Mouse (Mus musculus) myocyte (in vitro differentiated cells): ENCODE data around the gene Rapgef2. TPM values are rescaled to one million over a fixed set of nuclear protein-coding genes. Genes with fewer than 3 reads are reported as not detected.

Source experiments
- H3K27me3 ChIP-seq: one replicate; pipeline ENCODE4 v1.6.1; 2011; ENCODE audit not compliant: control insufficient read depth, insufficient read depth, insufficient read length
- H3K36me3 ChIP-seq: one replicate; pipeline ENCODE4 v1.6.1; 2011; ENCODE audit not compliant: control insufficient read depth, insufficient read depth
- H3K4me2 ChIP-seq: one replicate; pipeline ENCODE4 v1.6.1; 2011; ENCODE audit warnings: low read depth, control low read depth
- H3K4me3 ChIP-seq: one replicate; pipeline ENCODE4 v1.5.1; 2011; ENCODE audit warnings: mild to moderate bottlenecking, control low read depth, moderate library complexity
- H3K79me2 ChIP-seq: one replicate; pipeline ENCODE4 v1.6.1; 2011; ENCODE audit not compliant: control insufficient read depth, insufficient read depth
- H3ac ChIP-seq: one replicate; pipeline ENCODE4 v1.6.1; 2011; ENCODE audit not compliant: control insufficient read depth, insufficient read length
- CEBPB ChIP-seq: IDR thresholded peaks from 2 replicates; pipeline ENCODE4 v1.6.1; 2011; ENCODE audit warnings: mild to moderate bottlenecking, moderate library complexity; ENCODE audit not compliant: poor library complexity, insufficient read depth, severe bottlenecking
- E2F4 ChIP-seq: IDR thresholded peaks from one replicate; pipeline ENCODE4 v1.6.1; 2011; ENCODE audit warnings: mild to moderate bottlenecking, control low read depth, moderate library complexity; ENCODE audit not compliant: insufficient read depth
- MAX ChIP-seq: IDR thresholded peaks from one replicate; pipeline ENCODE4 v1.6.1; 2011; ENCODE audit warnings: low read depth, mild to moderate bottlenecking, control low read depth
- MYOD1 ChIP-seq, 3 experiments: IDR thresholded peaks; one replicate each; pipeline ENCODE4 v1.6.1; 2011; ENCODE audit warnings: control low read depth in 2 of 3, low read depth in 2 of 3, mild to moderate bottlenecking in 2 of 3, moderate library complexity in 1 of 3; ENCODE audit not compliant: insufficient read length in 2 of 3, control insufficient read depth in 1 of 3
- MYOG ChIP-seq, 3 experiments: IDR thresholded peaks; one replicate each; pipeline ENCODE4 v1.6.1; 2011; ENCODE audit warnings: control low read depth in 2 of 3, low read depth in 2 of 3, mild to moderate bottlenecking in 2 of 3; ENCODE audit not compliant: insufficient read length in 2 of 3, control insufficient read depth in 1 of 3, insufficient read depth in 1 of 3
- POLR2A ChIP-seq: IDR thresholded peaks from one replicate; pipeline ENCODE4 v1.6.1; 2011; ENCODE audit warnings: low read depth, mild to moderate bottlenecking, control low read depth, moderate library complexity; ENCODE audit not compliant: insufficient read length
- POLR2AphosphoS2 ChIP-seq: IDR thresholded peaks from one replicate; pipeline ENCODE4 v1.6.1; 2011; ENCODE audit warnings: low read depth, control low read depth; ENCODE audit not compliant: insufficient read length
- REST ChIP-seq: IDR thresholded peaks from one replicate; pipeline ENCODE4 v1.6.1; 2011; ENCODE audit warnings: mild to moderate bottlenecking, control low read depth, moderate library complexity; ENCODE audit not compliant: insufficient read depth, insufficient read length
- SRF ChIP-seq: IDR thresholded peaks from one replicate; pipeline ENCODE4 v1.6.1; 2011; ENCODE audit warnings: low read depth; ENCODE audit not compliant: control insufficient read depth, insufficient read length
- TCF12 ChIP-seq: IDR thresholded peaks from one replicate; pipeline ENCODE4 v1.6.1; 2011; ENCODE audit warnings: mild to moderate bottlenecking, control low read depth; ENCODE audit not compliant: poor library complexity, insufficient read depth, severe bottlenecking
- TCF3 ChIP-seq: IDR thresholded peaks from one replicate; pipeline ENCODE4 v1.6.1; 2011; ENCODE audit warnings: low read depth, control low read depth; ENCODE audit not compliant: insufficient read length
- USF1 ChIP-seq: IDR thresholded peaks from one replicate; pipeline ENCODE4 v1.6.1; 2011; ENCODE audit warnings: low read depth, mild to moderate bottlenecking, control low read depth, moderate library complexity
- polyA plus RNA-seq: library from polyadenylated mRNA; unstranded; fragments of >200 nt; fragmentation: generic; extraction: Trizol; gene quantifications from one replicate; pipeline ENCODE4 v1.2.1, GENCODE M21; 2012; ENCODE audit warnings: missing spikeins

Rapgef2 gene
- polyA plus RNA-seq, 1 experiment, result 5.8 TPM

GRCm38 (mm10) chr3:79286031-79286375, 314 bp downstream of the Rapgef2 start:
- TF ChIP-seq E2F4 (no peak), TCF3 (no peak)
- H3ac ChIP-seq, result peak overlapping the region; percentile 79
- H3K4me2 ChIP-seq, result peak overlapping the region; percentile 89
- H3K4me3 ChIP-seq, result peak overlapping the region; percentile 84
- no peaks in the 10 kb centered on the region for H3K36me3 ChIP-seq
- H3K79me2 ChIP-seq, result peaks cover 52% of the 10 kb centered on the region
- H3K27me3 ChIP-seq, result no peaks in the 10 kb centered on the region

- Histone ChIP-seq H3K36me3 (no peaks in the 10 kb centered on the region), H3K4me2 (peak overlapping the region; percentile 89), H3K27me3 (no peaks in the 10 kb centered on the region), H3K4me3 (peak overlapping the region; percentile 84), H3ac (peak overlapping the region; percentile 79), H3K79me2 (peaks cover 61% of the 10 kb centered on the region)
- TF ChIP-seq TCF3 (no peak), MAX (no peak), CEBPB (no peak), SRF (no peak), USF1 (no peak), POLR2AphosphoS2 (no peak), MYOG (IDR thresholded peaks at IDR 0.05; ENCODE audit: control insufficient read depth in 1 of 3, insufficient read depth in 1 of 3, insufficient read length in 2 of 3, low read depth in 2 of 3) (no peak), TCF12 (no peak), REST (no peak), MYOD1 (IDR thresholded peaks at IDR 0.05; ENCODE audit: control insufficient read depth in 1 of 3, insufficient read length in 2 of 3, low read depth in 2 of 3) (no peak), E2F4 (no peak), POLR2A (no peak)
Measured at GRCm38 (mm10) chr3:79285097-79285675, 1.1 kb downstream of the Rapgef2 start.

DNA sequence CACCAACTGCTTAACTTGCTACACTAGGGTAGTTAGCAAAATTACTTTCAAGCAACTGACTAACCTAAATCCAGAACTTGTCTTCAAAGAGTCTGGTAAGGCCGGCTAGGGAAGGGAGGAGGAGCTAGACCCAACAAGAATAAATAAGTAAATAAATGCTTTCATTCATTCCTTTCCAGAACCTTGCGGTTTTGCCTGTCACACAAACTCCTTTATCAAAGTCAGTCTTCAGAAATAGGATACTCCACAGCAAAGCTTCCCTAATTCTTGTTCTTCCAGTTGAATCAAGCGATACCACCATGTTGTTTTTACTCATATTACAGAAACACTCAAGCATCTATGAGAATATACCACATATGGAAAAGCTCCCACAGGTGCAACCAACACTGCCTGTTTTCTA, 2.3 kb downstream of the Rapgef2 start:
- H3K4me2 ChIP-seq, result peak overlapping the region; percentile 89
- H3K36me3 ChIP-seq, result no peaks in the 10 kb centered on the region
- no peak overlapping the region for H3ac ChIP-seq
- no peaks in the 10 kb centered on the region for H3K27me3 ChIP-seq
- H3K4me3 ChIP-seq, result no peak overlapping the region
- H3K79me2 ChIP-seq, result peaks cover 73% of the 10 kb centered on the region
- no peak for TF ChIP-seq CEBPB
- TF ChIP-seq E2F4, result no peak
- TF ChIP-seq TCF12, result no peak
- TF ChIP-seq SRF, result no peak
- no peak for TF ChIP-seq MYOD1 (IDR thresholded peaks at IDR 0.05; ENCODE audit: control insufficient read depth in 1 of 3, insufficient read length in 2 of 3, low read depth in 2 of 3)
- TF ChIP-seq MAX, result no peak
- TF ChIP-seq USF1, result no peak
- no peak for TF ChIP-seq MYOG (IDR thresholded peaks at IDR 0.05; ENCODE audit: control insufficient read depth in 1 of 3, insufficient read depth in 1 of 3, insufficient read length in 2 of 3, low read depth in 2 of 3)
- no peak for TF ChIP-seq REST
- TF ChIP-seq POLR2A, result no peak
- TF ChIP-seq POLR2AphosphoS2, result no peak
- TF ChIP-seq TCF3, result no peak

- H3ac ChIP-seq, result no peak overlapping the region
- TF ChIP-seq REST (no peak), TCF12 (no peak)
- peaks cover 82% of the 10 kb centered on the region for H3K79me2 ChIP-seq
- peak overlapping the region; percentile 89 for H3K4me2 ChIP-seq
- H3K4me3 ChIP-seq, result no peak overlapping the region
- no peaks in the 10 kb centered on the region for H3K36me3 ChIP-seq
- no peaks in the 10 kb centered on the region for H3K27me3 ChIP-seq
Measured at GRCm38 (mm10) chr3:79283031-79283430, 3.3 kb downstream of the Rapgef2 start.

GRCm38 (mm10) chr3:79275856-79276645, 10.3 kb downstream of the Rapgef2 start:
- Histone ChIP-seq H3K36me3 (no peaks in the 10 kb centered on the region), H3ac (no peak overlapping the region), H3K27me3 (no peaks in the 10 kb centered on the region), H3K79me2 (peaks cover 85% of the 10 kb centered on the region), H3K4me2 (no peak overlapping the region), H3K4me3 (no peak overlapping the region)
- no peak for TF ChIP-seq TCF3
- no peak for TF ChIP-seq CEBPB
